Mouse (Mus musculus) layer of hippocampus, postnatal 14 days (tissue): Measurements from ENCODE around the gene Os9. TPM values are rescaled to one million over a fixed set of nuclear protein-coding genes. Genes with fewer than 3 reads are reported as not detected.
"Not testable (repeated sequence)": the region's sequence is repeated elsewhere in the genome, so short reads cannot be mapped to it uniquely, and the experiment has no call there.

Experiments
- DNase-seq, 2 experiments: peaks; one replicate each; pipeline ENCODE4 v3.0.0; 2021 to 2022; ENCODE audit warnings: low spot score in 2 of 2, mixed read lengths in 1 of 2
- long read RNA-seq, 2 experiments: library from polyadenylated mRNA; stranded (forward); transcript quantifications; one replicate each; pipeline ENCODE4 v2.0.0; 2021
- total RNA-seq, 2 experiments: library from RNA; stranded (reverse); gene quantifications; 2 replicates each; pipeline ENCODE4 v1.2.3; 2021

Os9 gene
- 100 to 1,000 TPM; 100 to 103 TPM for total RNA-seq
- long read RNA-seq, experiment 1, transcript Os9-201 (14 exons, 2,458 nt), result major isoform, 66 of 137 reads
- long read RNA-seq, experiment 1, transcript Os9-202 (15 exons, 2,627 nt), result minor isoform, 56 of 137 reads
- long read RNA-seq, experiment 1, partial matches to known transcripts, result 15 of 137 reads
- long read RNA-seq, experiment 1, other reads (novel, unspliced or antisense), result 0 of 137 reads
- long read RNA-seq, experiment 2, transcript Os9-201 (14 exons, 2,458 nt), result major isoform, 60 of 126 reads
- long read RNA-seq, experiment 2, transcript Os9-202 (15 exons, 2,627 nt), result minor isoform, 33 of 126 reads
- long read RNA-seq, experiment 2, partial matches to known transcripts, result 13 of 126 reads
- long read RNA-seq, experiment 2, other reads (novel, unspliced or antisense), result 20 of 126 reads

DNA sequence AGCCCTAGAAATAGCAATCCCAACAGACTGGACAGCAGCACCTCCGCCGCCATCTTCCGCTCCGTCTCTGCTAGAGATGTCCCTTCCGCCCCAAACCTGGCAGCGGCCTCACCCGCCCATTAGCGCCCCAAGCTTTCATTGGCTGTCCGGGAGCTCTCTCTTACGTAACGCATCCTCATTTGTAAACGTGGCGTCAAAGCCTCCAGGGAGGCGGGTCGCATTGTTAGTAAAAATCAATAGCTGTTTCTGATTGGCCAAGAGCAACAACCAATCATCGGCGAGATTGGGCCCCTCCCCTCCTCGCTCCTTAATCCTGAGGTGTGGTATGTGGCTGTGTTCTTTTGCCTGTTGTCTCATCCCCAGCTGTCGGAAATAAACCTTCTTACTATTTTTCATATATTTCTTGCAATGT lies at the start of gene Os9:
Gene Os9, minus strand, starts transcription at position 66 of the 412 bp plus-strand sequence.
- DNase-seq, result peak; percentile 91 to 99

- DNase-seq, result no peak
These were observed 49.1 kb upstream of the Os9 start for GRCm38 (mm10) chr10:127170002-127170401.

- DNase-seq, result peak in 1 of 2 experiments; percentile 1
These were observed 46.8 kb upstream of the Os9 start for GRCm38 (mm10) chr10:127167614-127168192.

DNA sequence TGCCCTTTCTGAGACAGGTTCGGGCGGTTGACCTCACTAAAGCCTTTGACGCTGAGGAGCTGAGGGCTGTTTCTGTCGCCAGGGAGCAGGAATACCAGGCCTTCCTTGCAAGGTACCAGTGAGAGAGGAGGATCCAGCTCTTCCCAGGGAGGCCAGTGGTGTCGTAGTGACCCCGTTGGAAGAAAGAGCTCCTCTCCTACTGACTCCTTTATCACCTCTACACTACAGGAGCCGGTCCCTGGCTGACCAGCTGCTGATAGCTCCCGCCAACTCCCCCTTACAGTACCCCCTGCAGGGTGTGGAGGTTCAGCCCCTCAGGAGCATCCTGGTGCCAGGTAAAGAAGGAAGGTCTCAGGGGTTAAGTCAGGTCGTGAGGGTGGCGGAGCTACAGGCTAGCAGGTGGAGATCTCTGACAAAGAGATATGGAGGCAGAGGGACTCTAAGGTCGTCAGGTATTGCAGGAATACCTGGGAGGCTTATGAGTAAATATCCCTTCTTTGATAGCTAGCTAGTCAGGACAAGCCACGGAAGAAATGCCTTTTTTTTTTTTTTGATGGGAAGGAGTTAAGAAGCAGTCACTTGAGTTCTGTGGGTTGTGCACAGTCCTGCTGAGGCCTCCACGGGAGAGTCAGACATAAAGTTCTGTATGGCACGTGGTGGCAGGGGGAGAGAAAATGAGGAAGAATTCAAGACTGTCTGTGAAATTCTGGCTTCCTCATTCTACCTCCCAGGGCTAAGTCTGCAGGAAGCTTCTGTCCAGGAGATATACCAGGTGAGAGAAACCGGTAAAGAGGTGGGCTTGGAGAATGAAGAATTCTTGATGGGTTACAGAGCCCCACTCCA lies 46.1 kb upstream of the Os9 start:
- peak in 1 of 2 experiments; percentile 8 for DNase-seq

GRCm38 (mm10) chr10:127166404-127166715 lies 45.4 kb upstream of the Os9 start:
- no peak for DNase-seq

GRCm38 (mm10) chr10:127165654-127166403 lies 44.9 kb upstream of the Os9 start:
- DNase-seq, result no peak

DNA sequence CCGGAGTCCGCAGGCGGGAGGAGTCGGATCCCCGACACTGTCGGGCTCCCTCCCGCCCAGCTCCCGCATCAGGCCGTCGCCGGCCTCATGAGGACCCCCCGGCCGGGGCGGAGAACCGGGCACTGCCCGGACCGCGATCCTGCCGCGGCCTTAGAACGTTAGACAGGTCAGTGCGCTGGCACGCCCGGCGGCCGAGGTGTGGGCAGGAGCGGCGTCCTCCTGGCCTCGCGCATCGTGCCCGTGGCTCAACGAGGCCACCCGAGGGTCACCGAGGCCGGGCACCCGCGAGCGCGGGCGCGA lies 44.4 kb upstream of the Os9 start:
- no peak for DNase-seq

DNA sequence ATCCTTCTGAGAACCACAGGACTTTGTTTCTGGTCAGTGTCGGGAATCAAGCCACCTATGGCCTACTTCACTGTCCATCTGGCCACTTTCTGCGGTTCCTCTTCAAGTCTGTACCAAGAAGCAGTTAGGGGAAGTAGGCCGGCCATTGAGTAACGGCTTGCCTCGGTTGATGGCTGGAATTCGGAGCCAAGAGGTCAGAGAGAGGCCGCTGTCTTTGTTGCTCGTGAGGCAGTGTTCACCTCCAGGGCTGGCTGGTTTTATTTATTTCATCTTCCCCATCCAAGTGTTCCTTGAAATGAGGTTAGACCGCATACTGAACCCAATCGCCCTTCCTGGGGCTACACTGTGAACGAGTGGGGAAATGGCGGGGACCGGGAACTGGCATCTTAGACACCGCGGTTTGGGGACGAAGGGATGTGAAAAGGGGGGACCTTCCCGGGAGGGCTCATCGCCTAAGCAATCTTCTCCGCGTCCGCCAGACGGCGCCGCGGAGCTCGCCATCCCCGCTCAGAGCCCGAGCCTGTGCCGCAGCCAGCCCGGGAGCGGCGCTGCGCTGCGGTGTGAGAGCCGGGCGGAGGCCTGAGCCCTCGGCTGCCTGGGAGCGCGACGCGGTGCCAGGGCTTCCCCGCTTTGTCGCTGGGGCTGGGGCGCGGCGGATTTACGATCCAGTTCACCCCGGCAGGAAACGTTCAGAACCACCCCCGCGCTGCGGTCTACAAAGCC lies 43.9 kb upstream of the Os9 start, which contains the start of gene B4galnt1:
Gene B4galnt1, plus strand, starts transcription at position 595 of the 723 bp plus-strand sequence.
- peak; percentile 76 to 85 for DNase-seq

GRCm38 (mm10) chr10:127164190-127164589 lies 43.3 kb upstream of the Os9 start:
- no peak for DNase-seq

DNA sequence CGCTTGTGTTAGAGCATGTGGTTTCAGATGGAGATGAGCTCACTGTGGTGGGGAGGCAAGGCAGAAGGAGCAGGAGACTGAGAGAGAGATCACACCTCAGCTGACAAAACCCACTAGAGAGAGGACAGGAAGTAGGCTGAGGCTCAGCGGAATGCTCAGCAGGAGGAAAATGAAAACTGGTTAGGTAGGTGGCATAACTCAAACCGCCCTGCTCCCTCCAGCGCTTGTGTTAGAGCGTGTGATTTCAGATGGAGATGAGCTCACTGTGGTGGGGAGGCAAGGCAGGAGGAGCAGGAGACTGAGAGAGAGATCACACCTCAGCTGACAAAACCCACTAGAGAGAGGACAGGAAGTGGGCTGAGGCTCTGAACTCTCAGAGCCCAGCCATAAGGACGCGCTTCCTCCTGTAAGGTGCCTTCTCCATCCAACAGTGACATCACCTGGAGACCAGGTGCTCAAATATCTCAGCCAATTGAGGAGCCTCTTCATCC lies 41.9 kb upstream of the Os9 start:
- DNase-seq, result not testable (repeated sequence)

DNA sequence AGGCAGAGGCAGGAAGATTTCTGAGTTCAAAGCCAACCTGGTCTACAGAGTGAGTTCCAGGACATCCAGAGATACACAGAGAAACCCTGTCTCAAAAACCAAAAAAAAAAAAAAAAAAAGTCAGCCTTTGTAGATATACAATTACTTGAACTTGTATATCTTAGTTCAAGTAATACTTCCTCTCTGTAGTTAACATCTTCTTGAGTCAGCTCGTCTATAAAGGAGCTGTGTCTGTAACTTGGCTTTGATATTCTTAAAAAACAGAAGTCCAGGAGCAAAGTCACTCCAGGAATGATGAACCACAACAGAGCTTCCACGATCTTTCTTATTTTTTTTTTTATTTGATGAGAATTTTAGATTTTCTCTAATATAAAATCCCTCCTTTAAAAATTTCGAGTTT lies 39.8 kb upstream of the Os9 start:
- no peak for DNase-seq

- DNase-seq, result no peak
These were observed 39.1 kb upstream of the Os9 start for GRCm38 (mm10) chr10:127160081-127160480.

DNA sequence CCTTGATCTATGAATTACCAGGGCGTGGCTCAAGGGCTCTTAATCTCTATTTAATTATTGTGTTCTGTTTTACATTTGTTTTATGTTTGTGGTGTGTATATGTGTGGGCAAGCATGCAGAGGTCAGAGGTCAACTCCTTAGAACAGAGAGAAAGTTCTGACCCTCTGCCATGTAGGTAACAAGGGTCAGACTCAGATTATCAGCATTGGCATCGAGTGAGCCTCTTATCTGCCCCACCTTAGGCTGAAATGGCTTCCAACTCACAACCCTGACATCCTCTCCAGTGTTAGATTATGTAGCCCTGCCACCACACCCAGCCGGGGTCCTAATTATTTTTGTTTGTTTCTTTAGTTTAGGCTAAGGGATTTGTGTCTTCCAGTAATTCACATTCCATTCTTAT lies 37.5 kb upstream of the Os9 start:
- DNase-seq, result no peak

GRCm38 (mm10) chr10:127156511-127156910 lies 35.6 kb upstream of the Os9 start:
- DNase-seq, result no peak

- no peak for DNase-seq
These were observed 35.2 kb upstream of the Os9 start for GRCm38 (mm10) chr10:127156089-127156488.

- no peak for DNase-seq
These were observed 33.7 kb upstream of the Os9 start for GRCm38 (mm10) chr10:127154652-127155051.

GRCm38 (mm10) chr10:127154241-127154640 lies 33.3 kb upstream of the Os9 start:
- no peak for DNase-seq

- DNase-seq, result no peak
These were observed 32.4 kb upstream of the Os9 start for GRCm38 (mm10) chr10:127153323-127153722.

DNA sequence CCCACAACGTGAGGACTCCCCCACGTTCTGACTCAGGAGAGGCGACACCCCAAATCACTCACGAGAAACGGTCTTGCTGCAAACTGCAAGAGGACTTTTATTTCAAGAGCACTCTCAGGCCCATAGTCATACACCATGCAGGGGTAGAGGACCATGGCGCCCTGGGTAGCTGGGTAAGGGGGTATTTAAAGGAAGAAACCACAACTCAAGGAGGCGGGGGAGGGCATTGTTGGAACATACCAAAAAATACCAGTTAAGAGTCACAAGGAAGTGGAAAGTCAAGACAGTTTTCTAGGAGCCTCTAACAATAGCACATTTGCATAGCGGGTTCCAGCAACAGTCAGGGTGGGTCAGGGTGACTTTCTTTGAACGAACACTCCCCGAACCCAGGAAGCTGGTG lies 31.6 kb upstream of the Os9 start:
- DNase-seq, result not testable (repeated sequence)

DNA sequence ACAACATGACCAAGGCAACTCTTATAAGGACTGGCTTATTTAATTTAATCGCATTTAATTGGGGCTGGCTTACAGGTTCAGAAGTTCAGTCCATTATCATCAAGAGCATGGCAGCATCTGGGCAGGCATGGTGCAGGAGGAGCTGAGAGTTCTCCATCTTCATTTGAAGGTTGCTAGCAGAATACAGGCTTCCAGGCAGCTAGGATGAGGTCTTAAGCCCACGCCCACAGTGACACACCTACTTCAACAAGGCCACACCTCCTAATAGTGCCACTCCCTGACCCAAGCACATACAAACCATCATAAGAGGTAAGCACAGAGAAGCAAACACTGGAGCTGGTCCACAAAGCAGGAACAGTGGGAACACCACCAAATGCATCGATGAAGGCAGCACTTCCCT lies 30.3 kb upstream of the Os9 start:
- not testable (repeated sequence) for DNase-seq
